Mouse (Mus musculus): ENCODE results near the gene Bnipl. TPM values are rescaled to one million over a fixed set of nuclear protein-coding genes. Genes with fewer than 3 reads are reported as not detected.
A peak's percentile ranks its signal among the peaks of the same experiment; 100 is the strongest.

Gene Bnipl
- polyA plus RNA-seq, 1 experiment from 2014 or later, result not detected

- Histone ChIP-seq H3K36me3 (replicated peaks) (peaks cover 42% of the 10 kb centered on the region), H3K9ac (no peak overlapping the region)
- peak; percentile 74 for ATAC-seq (ENCODE audit: insufficient read depth)
These were observed 12.2 kb upstream of the Bnipl start for GRCm38 (mm10) chr3:95263089-95263739.

DNA sequence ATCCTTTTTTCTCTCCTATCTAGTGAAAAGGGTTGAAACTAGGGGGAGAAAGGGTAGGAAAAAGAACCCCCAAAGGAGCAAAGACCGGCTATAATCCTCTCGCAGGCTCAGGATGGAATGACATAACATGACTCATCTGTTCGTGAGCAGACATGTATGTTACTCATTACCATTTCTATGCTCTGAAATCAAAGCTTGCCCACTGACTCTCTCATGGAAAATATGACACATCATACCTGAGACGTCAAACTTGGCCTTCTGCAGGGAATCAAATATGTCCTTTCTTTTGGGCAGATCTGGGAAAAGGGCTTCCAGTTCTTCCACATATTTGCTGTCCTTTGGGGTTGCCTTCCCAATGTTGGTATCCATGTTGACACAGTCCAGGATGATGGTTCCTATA is 11.0 kb upstream of the Bnipl start:
- H3K9me3 ChIP-seq (replicated peaks), result no peaks in the 10 kb centered on the region
- H3K27me3 ChIP-seq, result no peaks in the 10 kb centered on the region
- no peak overlapping the region for H3K4me2 ChIP-seq
- no peak overlapping the region for H3K9ac ChIP-seq
- no peak overlapping the region for H3K27ac ChIP-seq (replicated peaks)
- no peak for ATAC-seq (ENCODE audit: insufficient read depth)
- peaks cover 11% of the 10 kb centered on the region for H3K4me1 ChIP-seq (replicated peaks)
- WGBS (ENCODE audit: insufficient replicate concordance), result 81% methylated on average over 4 of the region's 4 CpGs
- H3K36me3 ChIP-seq (replicated peaks), result peaks cover 38% of the 10 kb centered on the region
- H3K4me3 ChIP-seq (replicated peaks), result no peak overlapping the region

More at GRCm38 (mm10) chr3:95263089-95263739, 12.2 kb upstream of the Bnipl start:
- no peaks in the 10 kb centered on the region for H3K9me3 ChIP-seq (replicated peaks)
- WGBS (ENCODE audit: insufficient replicate concordance), result 31% methylated on average over 11 of the region's 11 CpGs
- no peak overlapping the region for H3K4me3 ChIP-seq (replicated peaks)
- H3K27ac ChIP-seq (replicated peaks), result peak overlapping the region; percentile 51
- peak overlapping the region; percentile 19; the same call in 1 of the 2 replicates for H3K4me2 ChIP-seq
- no peaks in the 10 kb centered on the region for H3K27me3 ChIP-seq
- H3K4me1 ChIP-seq (replicated peaks), result peaks cover 14% of the 10 kb centered on the region

DNA sequence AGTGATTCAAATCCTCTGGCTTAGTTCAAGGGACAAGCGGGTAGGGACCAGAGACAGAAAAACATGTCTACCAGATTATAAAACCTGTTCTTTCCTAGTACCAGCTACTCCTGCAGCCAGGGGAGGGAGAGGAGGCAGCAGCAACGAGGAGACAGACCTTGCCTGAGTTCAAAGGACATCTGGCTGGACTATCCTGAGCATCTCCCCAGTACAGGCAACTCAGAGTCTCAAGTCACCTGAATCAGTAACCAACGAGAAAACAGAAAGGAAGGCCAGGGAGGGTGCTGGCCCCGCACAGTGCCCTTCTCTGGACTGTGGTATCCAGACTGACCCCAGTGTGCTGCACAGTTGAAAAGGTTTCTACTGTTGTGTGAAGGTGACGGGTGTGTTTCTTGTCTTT is 5.9 kb upstream of the Bnipl start:
- peaks cover 55% of the 10 kb centered on the region for H3K36me3 ChIP-seq (replicated peaks)
- H3K9ac ChIP-seq, result no peak overlapping the region
- H3K4me1 ChIP-seq (replicated peaks), result no peaks in the 10 kb centered on the region
- no peaks in the 10 kb centered on the region for H3K9me3 ChIP-seq (replicated peaks)
- no peak overlapping the region for H3K4me3 ChIP-seq (replicated peaks)
- no peaks in the 10 kb centered on the region for H3K27me3 ChIP-seq
- H3K27ac ChIP-seq (replicated peaks), result no peak overlapping the region
- no peak for ATAC-seq (ENCODE audit: insufficient read depth)
- H3K4me2 ChIP-seq, result no peak overlapping the region
- 80% methylated on average over 5 of the region's 5 CpGs for WGBS (ENCODE audit: insufficient replicate concordance)

- 77% methylated on average over 5 of the region's 5 CpGs for WGBS (ENCODE audit: insufficient replicate concordance)
- no peaks in the 10 kb centered on the region for H3K9me3 ChIP-seq (replicated peaks)
- no peak overlapping the region for H3K9ac ChIP-seq
- H3K27ac ChIP-seq (replicated peaks), result no peak overlapping the region
- peaks cover 16% of the 10 kb centered on the region; the same call in 1 of the 2 replicates for H3K36me3 ChIP-seq (replicated peaks)
- H3K4me3 ChIP-seq (replicated peaks), result no peak overlapping the region
- H3K4me2 ChIP-seq, result no peak overlapping the region
- no peak for ATAC-seq (ENCODE audit: insufficient read depth)
- H3K4me1 ChIP-seq (replicated peaks), result peaks cover 7% of the 10 kb centered on the region
- H3K27me3 ChIP-seq, result no peaks in the 10 kb centered on the region
These were observed 632 bp downstream of the Bnipl start for GRCm38 (mm10) chr3:95250361-95250760.

DNA sequence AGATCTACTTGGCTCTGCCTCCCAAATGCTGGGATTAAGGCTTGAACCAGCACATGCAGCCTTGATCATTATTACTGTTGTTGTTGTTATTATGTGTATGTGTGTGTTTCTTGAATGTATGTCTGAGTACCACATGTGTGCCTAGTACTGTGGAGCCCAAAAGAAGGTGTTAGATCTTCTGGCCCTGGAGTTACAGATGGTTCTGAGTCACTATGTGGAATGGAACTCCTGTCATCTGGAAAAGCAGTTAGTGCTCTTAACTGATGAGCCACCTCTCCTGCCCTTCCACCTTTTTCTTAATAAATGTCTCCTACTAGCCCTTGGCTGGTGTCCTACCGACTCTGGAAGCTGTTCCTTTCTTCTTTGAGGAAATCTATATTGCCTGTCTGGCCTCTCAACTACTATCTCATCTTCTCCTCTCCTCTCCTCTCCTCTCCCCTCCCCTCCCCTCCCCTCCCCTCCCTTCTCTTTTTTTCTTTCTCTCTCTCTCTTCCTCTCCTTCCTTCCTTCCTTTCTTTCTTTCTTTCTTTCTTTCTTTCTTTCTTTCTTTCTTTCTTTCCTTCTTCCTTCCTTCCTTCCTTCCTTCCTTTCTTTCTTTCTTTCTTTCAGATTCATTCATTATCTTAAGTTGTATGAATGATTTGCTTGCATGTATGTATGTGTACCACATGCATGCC is 3.2 kb downstream of the Bnipl start:
- H3K4me3 ChIP-seq (replicated peaks), result no peak overlapping the region
- 33% methylated on average over 1 of the region's 1 CpGs for WGBS (ENCODE audit: insufficient replicate concordance)
- no peak for ATAC-seq (ENCODE audit: insufficient read depth)

DNA sequence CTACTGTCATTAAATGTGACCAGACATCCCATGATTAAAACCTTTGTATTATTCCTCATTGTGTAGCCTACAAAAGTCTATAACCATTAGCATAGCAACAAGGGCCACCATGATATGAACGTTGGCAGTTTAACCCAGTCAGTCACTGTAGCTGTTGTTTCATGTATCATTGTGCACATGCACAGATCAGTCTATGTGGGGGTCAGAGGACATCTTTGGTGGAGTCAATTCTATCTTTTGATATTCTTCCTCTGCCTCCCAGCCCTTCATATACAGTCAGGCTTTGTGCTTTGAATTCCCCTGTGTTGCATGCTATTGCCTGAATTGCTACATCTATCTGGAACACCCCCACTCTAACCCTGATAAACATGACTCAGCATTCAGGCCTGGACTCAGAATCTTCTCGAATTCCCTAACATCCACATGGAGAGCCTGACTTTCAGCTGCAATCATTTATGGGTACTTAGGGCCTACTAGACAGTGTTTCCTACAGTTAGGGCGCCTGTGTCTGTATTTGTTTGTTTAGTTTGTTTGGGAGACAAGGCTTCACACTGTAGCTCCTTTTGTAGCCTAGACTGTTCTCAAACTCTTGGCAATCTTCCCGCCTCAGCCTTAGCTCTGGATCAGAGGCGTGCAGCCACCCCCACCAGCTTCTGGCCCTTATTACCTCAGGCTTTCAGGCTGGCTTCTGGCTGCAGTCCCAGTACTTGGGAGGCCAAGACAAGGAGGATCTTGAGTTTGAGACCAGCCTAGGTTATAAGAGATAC is 4.3 kb downstream of the Bnipl start:
- H3K27ac ChIP-seq (replicated peaks), result no peak overlapping the region; the same call in 1 of the 2 replicates
- H3K27me3 ChIP-seq, result no peaks in the 10 kb centered on the region
- H3K36me3 ChIP-seq (replicated peaks), result no peaks in the 10 kb centered on the region
- H3K4me1 ChIP-seq (replicated peaks), result peaks cover 7% of the 10 kb centered on the region
- no peak overlapping the region for H3K4me3 ChIP-seq (replicated peaks)
- no peak overlapping the region for H3K9ac ChIP-seq
- 61% methylated on average over 5 of the region's 5 CpGs for WGBS (ENCODE audit: insufficient replicate concordance)
- no peaks in the 10 kb centered on the region for H3K9me3 ChIP-seq (replicated peaks)
- H3K4me2 ChIP-seq, result no peak overlapping the region
- ATAC-seq (ENCODE audit: insufficient read depth), result no peak

More for the DNA sequence above, 3.2 kb downstream of the Bnipl start:
- Histone ChIP-seq H3K36me3 (replicated peaks) (0 out of 2 replicates have a peak, but pooled peaks cover 2% of the 10 kb centered on the region), H3K4me2 (no peak overlapping the region), H3K27me3 (no peaks in the 10 kb centered on the region), H3K9me3 (replicated peaks) (no peaks in the 10 kb centered on the region), H3K4me1 (replicated peaks) (peaks cover 7% of the 10 kb centered on the region), H3K27ac (replicated peaks) (no peak overlapping the region), H3K9ac (no peak overlapping the region)

- H3K4me2 ChIP-seq, result no peak overlapping the region
- H3K27ac ChIP-seq (replicated peaks), result no peak overlapping the region
- H3K4me1 ChIP-seq (replicated peaks), result peaks cover 11% of the 10 kb centered on the region
- no peaks in the 10 kb centered on the region for H3K27me3 ChIP-seq
- no peaks in the 10 kb centered on the region for H3K9me3 ChIP-seq (replicated peaks)
- H3K36me3 ChIP-seq (replicated peaks), result peaks cover 3% of the 10 kb centered on the region
- no peak overlapping the region for H3K9ac ChIP-seq
- no peak overlapping the region for H3K4me3 ChIP-seq (replicated peaks)
- 67% methylated on average over 2 of the region's 2 CpGs for WGBS (ENCODE audit: insufficient replicate concordance)
- no peak for ATAC-seq (ENCODE audit: insufficient read depth)
These were observed 7.9 kb downstream of the Bnipl start for GRCm38 (mm10) chr3:95243086-95243485.

- Histone ChIP-seq H3K27me3 (no peaks in the 10 kb centered on the region), H3K9me3 (replicated peaks) (no peaks in the 10 kb centered on the region), H3K36me3 (replicated peaks) (peaks cover 19% of the 10 kb centered on the region), H3K9ac (no peak within 1 kb of the TSS), H3K4me2 (peak within 1 kb of the TSS; percentile 20; the same call in 1 of the 2 replicates), H3K27ac (replicated peaks) (no peak within 1 kb of the TSS), H3K4me3 (replicated peaks) (no peak within 1 kb of the TSS), H3K4me1 (replicated peaks) (peaks cover 5% of the 10 kb centered on the region)
- WGBS (ENCODE audit: insufficient replicate concordance), result 76% methylated on average over 7 of the region's 7 CpGs
- no peak for ATAC-seq (ENCODE audit: insufficient read depth)
These were observed 9.5 kb downstream of the Bnipl start, which contains the start of gene Gm128 for GRCm38 (mm10) chr3:95241498-95241897. Gene Gm128, minus strand, starts transcription at chr3:95241598.

GRCm38 (mm10) chr3:95240900-95241299 is 10.1 kb downstream of the Bnipl start:
- Histone ChIP-seq H3K4me2 (peak overlapping the region; percentile 20; the same call in 1 of the 2 replicates), H3K9ac (no peak overlapping the region), H3K36me3 (replicated peaks) (peaks cover 25% of the 10 kb centered on the region), H3K4me1 (replicated peaks) (peaks cover 4% of the 10 kb centered on the region; the same call in 1 of the 2 replicates), H3K9me3 (replicated peaks) (no peaks in the 10 kb centered on the region), H3K27me3 (no peaks in the 10 kb centered on the region), H3K4me3 (replicated peaks) (no peak overlapping the region), H3K27ac (replicated peaks) (no peak overlapping the region)
- no peak for ATAC-seq (ENCODE audit: insufficient read depth)
- 44% methylated on average over 17 of the region's 17 CpGs for WGBS (ENCODE audit: insufficient replicate concordance)

- Histone ChIP-seq H3K4me1 (replicated peaks) (peaks cover 4% of the 10 kb centered on the region; the same call in 1 of the 2 replicates), H3K4me3 (replicated peaks) (no peak overlapping the region), H3K27me3 (no peaks in the 10 kb centered on the region), H3K27ac (replicated peaks) (no peak overlapping the region), H3K4me2 (no peak overlapping the region), H3K9me3 (replicated peaks) (no peaks in the 10 kb centered on the region), H3K36me3 (replicated peaks) (peaks cover 34% of the 10 kb centered on the region), H3K9ac (no peak overlapping the region)
- WGBS (ENCODE audit: insufficient replicate concordance), result 73% methylated on average over 12 of the region's 12 CpGs
- ATAC-seq (ENCODE audit: insufficient read depth), result no peak
These were observed 11.0 kb downstream of the Bnipl start for GRCm38 (mm10) chr3:95239971-95240370.

GRCm38 (mm10) chr3:95239022-95239421 is 12.0 kb downstream of the Bnipl start:
- H3K36me3 ChIP-seq (replicated peaks), result peaks cover 43% of the 10 kb centered on the region
- no peak overlapping the region for H3K9ac ChIP-seq
- no peak for ATAC-seq (ENCODE audit: insufficient read depth)
- H3K27ac ChIP-seq (replicated peaks), result no peak overlapping the region
- 73% methylated on average over 6 of the region's 6 CpGs for WGBS (ENCODE audit: insufficient replicate concordance)
- peaks cover 4% of the 10 kb centered on the region; the same call in 1 of the 2 replicates for H3K4me1 ChIP-seq (replicated peaks)
- H3K4me3 ChIP-seq (replicated peaks), result no peak overlapping the region
- H3K9me3 ChIP-seq (replicated peaks), result no peaks in the 10 kb centered on the region
- H3K4me2 ChIP-seq, result no peak overlapping the region
- H3K27me3 ChIP-seq, result no peaks in the 10 kb centered on the region
